In the genomic region with DNA sequence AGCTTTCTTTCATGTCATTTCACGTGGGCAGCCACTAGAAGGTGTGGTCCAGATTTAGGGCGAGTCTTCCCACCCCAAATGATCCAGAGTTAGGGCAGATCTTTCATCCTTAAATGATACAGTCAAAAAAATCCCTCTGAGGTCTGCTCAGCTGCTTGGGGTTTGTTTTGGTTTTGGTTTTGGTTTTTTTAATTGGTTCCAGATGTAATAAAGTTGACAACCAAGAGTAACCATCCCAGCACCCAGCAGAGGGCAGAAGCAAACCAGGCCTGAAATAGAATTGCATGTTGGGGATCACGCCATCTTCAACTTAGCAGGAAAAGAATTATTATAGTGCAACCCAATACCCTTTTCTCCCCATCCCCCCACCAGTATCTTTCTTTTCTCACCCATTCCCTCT, we compare ENCODE assay signal across 8 mouse cellular contexts. TPM values are rescaled to one million over a fixed set of nuclear protein-coding genes. Genes with fewer than 3 reads are reported as not detected.
A peak's percentile ranks its signal among the peaks of the same experiment; 100 is the strongest.
DNase-seq lines count a peak whose midpoint lies in the region; ATAC-seq and TF ChIP-seq lines count a peak whose summit lies in the region.

No protein-coding gene starts in this region.

- H3K27ac ChIP-seq in kidney, embryonic 15.5 days, result no peak overlapping the region
- H3K27ac ChIP-seq in limb, embryonic 10.5 days, result peak overlapping the region; percentile 14; the same call in 1 of the 2 replicates

- peak; percentile 14 for TF ChIP-seq CTCF in C2C12 (IDR thresholded peaks at IDR 0.05; ENCODE audit: control insufficient read depth, insufficient read depth, insufficient read length)

- DNase-seq in kidney, adult 18-20 months, result peak; percentile 59
- peak; percentile 70 for DNase-seq in adrenal gland, postnatal 10 days
- peak; percentile 42 to 43 for DNase-seq in gastrocnemius, adult 8-10 months (ENCODE audit: low spot score in 2 of 2)
- DNase-seq in limb, embryonic 10.5 days (ENCODE audit: low spot score), result peak; percentile 56
- peak; percentile 65 for DNase-seq in skeletal muscle tissue, adult 2 months (ENCODE audit: low read depth, low spot score)
- DNase-seq in cerebellum, postnatal 36 days, result no peak

- H3ac ChIP-seq in C2C12 (ENCODE audit: control insufficient read depth, insufficient read length, low read depth), result no peak overlapping the region

- no peak overlapping the region for H3K4me3 ChIP-seq in kidney, embryonic 15.5 days (replicated peaks)
- H3K4me3 ChIP-seq in C2C12 (ENCODE audit: insufficient read depth, poor library complexity, severe bottlenecking), result no peak overlapping the region
- H3K4me3 ChIP-seq in limb, embryonic 10.5 days, result no peak overlapping the region

- ATAC-seq in kidney, embryonic 15.5 days (replicated peaks; ENCODE audit: low FRiP score), result no peak

- no peaks in the 10 kb centered on the region for H3K9me3 ChIP-seq in kidney, embryonic 15.5 days (replicated peaks)
- no peaks in the 10 kb centered on the region for H3K9me3 ChIP-seq in limb, embryonic 10.5 days (replicated peaks)

- H3K27me3 ChIP-seq in kidney, embryonic 15.5 days, result no peaks in the 10 kb centered on the region
- no peaks in the 10 kb centered on the region for H3K27me3 ChIP-seq in C2C12 (ENCODE audit: control insufficient read depth, insufficient read depth, insufficient read length)
- no peaks in the 10 kb centered on the region for H3K27me3 ChIP-seq in limb, embryonic 10.5 days (ENCODE audit: low read depth, poor library complexity, severe bottlenecking)

- H3K79me2 ChIP-seq in C2C12 (ENCODE audit: control insufficient read depth, insufficient read depth), result no peaks in the 10 kb centered on the region

- H3K79me3 ChIP-seq in C2C12 (ENCODE audit: low read depth), result no peaks in the 10 kb centered on the region

- no peaks in the 10 kb centered on the region for H3K4me1 ChIP-seq in kidney, embryonic 15.5 days
- peaks cover 6% of the 10 kb centered on the region for H3K4me1 ChIP-seq in limb, embryonic 10.5 days

- 44% methylated on average over 3 of the region's 3 CpGs for WGBS in kidney, embryonic 15.5 days
- WGBS in limb, embryonic 10.5 days, result 54% methylated on average over 3 of the region's 3 CpGs

- no peak overlapping the region for H3K9ac ChIP-seq in kidney, embryonic 15.5 days

- peaks cover 3% of the 10 kb centered on the region; the same call in 1 of the 2 replicates for H3K36me3 ChIP-seq in kidney, embryonic 15.5 days
- H3K36me3 ChIP-seq in C2C12 (ENCODE audit: control insufficient read depth, insufficient read depth), result no peaks in the 10 kb centered on the region
- H3K36me3 ChIP-seq in limb, embryonic 10.5 days, result no peaks in the 10 kb centered on the region

- no peak overlapping the region for H3K4me2 ChIP-seq in kidney, embryonic 15.5 days

TF ChIP-seq in C2C12, 6 proteins besides CTCF, POLR2A, EP300 and RAD21:
- TF ChIP-seq USF1 (IDR thresholded peaks at IDR 0.05; ENCODE audit: low read depth) (no peak), CEBPB (IDR thresholded peaks at IDR 0.05; ENCODE audit: low read depth) (no peak), MYOD1 (IDR thresholded peaks at IDR 0.05; ENCODE audit: control insufficient read depth, insufficient read length, low read depth) (no peak), MYOG (IDR thresholded peaks at IDR 0.05; ENCODE audit: control insufficient read depth, extremely low read depth, insufficient read length) (no peak), MAX (IDR thresholded peaks at IDR 0.05) (no peak), FOSL1 (IDR thresholded peaks at IDR 0.05; ENCODE audit: insufficient read depth, low read length, poor library complexity, severe bottlenecking) (no peak)

RNA-seq across cellular contexts. Expression of gene Nbeal1, which starts 22.0 kb away (rescaled TPM):
- 7.9 TPM in 2 replicates for polyA plus RNA-seq in kidney, embryonic 15.5 days (2015; fragmentation: Nextera tagmentation; extraction: Ambion mirVana)
- 0.78 TPM for polyA plus RNA-seq in C2C12 (2012; fragmentation: generic; extraction: Trizol)
- total RNA-seq in adrenal gland, postnatal 10 days (2021), result 10 to 100 TPM; 31.4 to 46.7 TPM
- 10 to 100 TPM; 24.7 to 29.0 (median 27.4) TPM for total RNA-seq in gastrocnemius, adult 8-10 months (2022)
- polyA plus RNA-seq in limb, embryonic 10.5 days (2016; fragmentation: Nextera tagmentation; extraction: Ambion mirVana), result 6.4 and 8.4 TPM in 2 replicates

RNA-seq across cellular contexts. Expression of gene Wdr12, which starts 60.0 kb away (rescaled TPM):
- polyA plus RNA-seq in kidney, embryonic 15.5 days (2015; fragmentation: Nextera tagmentation; extraction: Ambion mirVana), result 55.7 and 58.8 TPM in 2 replicates
- polyA plus RNA-seq in C2C12 (2012; fragmentation: generic; extraction: Trizol), result 27.2 TPM
- 10 to 100 TPM; 17.5 to 18.2 TPM for total RNA-seq in adrenal gland, postnatal 10 days (2021)
- total RNA-seq in gastrocnemius, adult 8-10 months (2022), result 10 to 100 TPM; 11.7 to 14.7 (median 13.3) TPM
- 60.4 and 73.0 TPM in 2 replicates for polyA plus RNA-seq in limb, embryonic 10.5 days (2016; fragmentation: Nextera tagmentation; extraction: Ambion mirVana)

Comparison
In these comparisons a context has a peak if more than half of its experiments do, and no peak if none do; other contexts are left out.
1. DNase-seq: peak in kidney, adult 18-20 months (single experiment), adrenal gland, postnatal 10 days (single experiment), gastrocnemius, adult 8-10 months (2 of 2), limb, embryonic 10.5 days (single experiment) and skeletal muscle tissue, adult 2 months (single experiment); none in cerebellum, postnatal 36 days (0 of 2).